Mouse (Mus musculus) erythroblast, embryonic 14.5 days (primary cell): ENCODE measurements around the gene Sdk1. TPM values are rescaled to one million over a fixed set of nuclear protein-coding genes. Genes with fewer than 3 reads are reported as not detected.

Experiments used
- H3K27me3 ChIP-seq: 2 replicates; pipeline ENCODE4 v1.6.1; 2012; ENCODE audit warnings: inconsistent platforms; ENCODE audit not compliant: control insufficient read depth
- H3K36me3 ChIP-seq: 2 replicates; pipeline ENCODE4 v1.6.1; 2012; ENCODE audit warnings: mild to moderate bottlenecking, inconsistent platforms; ENCODE audit not compliant: control insufficient read depth
- H3K4me1 ChIP-seq: 2 replicates; pipeline ENCODE4 v1.6.1; 2012; ENCODE audit warnings: inconsistent platforms; ENCODE audit not compliant: control insufficient read depth
- H3K4me3 ChIP-seq: replicated peaks from 2 replicates; pipeline ENCODE3; 2012; ENCODE audit warnings: moderate library complexity, mild to moderate bottlenecking, inconsistent platforms
- H3K9me3 ChIP-seq: 2 replicates; pipeline ENCODE4 v1.6.1; 2012; ENCODE audit warnings: low read length, inconsistent platforms, mixed read lengths; ENCODE audit not compliant: control insufficient read depth
- GATA1 ChIP-seq: IDR thresholded peaks from 2 replicates; pipeline ENCODE4 v1.6.1; 2012; ENCODE audit warnings: low read length, inconsistent platforms, mixed read lengths
- TAL1 ChIP-seq: IDR thresholded peaks from 3 replicates; pipeline ENCODE4 v1.6.1; 2012; ENCODE audit warnings: low read length, inconsistent platforms, mixed read lengths
- polyA plus RNA-seq: library from polyadenylated mRNA; stranded (reverse); fragments of >175 nt; gene quantifications from 2 replicates; pipeline ENCODE4 v1.2.3, GENCODE M21; 2012

Gene Sdk1
- polyA plus RNA-seq, 1 experiment, result not detected

DNA sequence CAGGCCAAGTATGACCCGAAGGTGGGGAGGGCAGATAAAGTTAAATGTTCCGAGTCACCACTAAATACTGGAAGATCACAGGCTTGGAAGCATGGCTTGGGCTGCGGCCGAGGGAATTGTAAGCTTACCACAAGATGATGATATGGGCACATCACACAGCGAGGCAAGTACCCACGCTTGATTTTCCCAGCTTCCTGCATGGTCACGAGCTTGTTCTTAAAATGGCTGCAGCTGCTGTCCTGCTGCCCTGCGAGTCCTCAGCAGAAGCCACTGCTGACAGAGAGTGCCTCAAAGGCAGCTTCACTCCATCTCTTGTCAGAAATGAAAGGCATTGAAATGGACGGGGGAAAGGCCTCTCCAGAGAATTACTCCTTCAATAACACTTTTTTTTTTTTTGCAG lies 697.7 kb downstream of the Sdk1 start:
- TF ChIP-seq TAL1 (no peak), GATA1 (no peak)
- H3K27me3 ChIP-seq, result no peaks in the 10 kb centered on the region
- H3K4me3 ChIP-seq, result no peak overlapping the region
- H3K4me1 ChIP-seq, result no peaks in the 10 kb centered on the region
- H3K9me3 ChIP-seq, result peaks cover 46% of the 10 kb centered on the region
- H3K36me3 ChIP-seq, result no peaks in the 10 kb centered on the region

DNA sequence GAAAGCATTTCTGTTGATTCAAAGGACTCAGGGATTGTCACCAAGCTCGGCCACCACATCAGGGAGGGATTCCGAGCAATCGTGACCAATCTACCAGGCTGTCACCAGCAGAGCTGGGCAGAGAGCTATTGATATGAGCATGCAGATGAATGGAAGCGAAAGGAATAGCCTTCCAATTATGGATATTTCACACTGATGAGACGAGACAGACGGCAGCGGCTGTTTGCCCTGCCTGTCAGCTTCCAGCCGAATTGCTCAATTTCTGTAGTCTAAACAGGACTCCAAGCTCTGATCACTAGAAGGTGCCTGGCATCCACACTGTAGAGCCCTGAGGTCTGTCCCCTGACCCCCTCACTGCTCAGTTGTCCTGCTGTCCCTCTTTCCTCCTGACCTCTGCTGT lies 699.3 kb downstream of the Sdk1 start:
- Histone ChIP-seq H3K27me3 (no peaks in the 10 kb centered on the region), H3K9me3 (peaks cover 52% of the 10 kb centered on the region), H3K36me3 (no peaks in the 10 kb centered on the region), H3K4me1 (no peaks in the 10 kb centered on the region), H3K4me3 (no peak overlapping the region)
- TF ChIP-seq GATA1 (no peak), TAL1 (no peak)

DNA sequence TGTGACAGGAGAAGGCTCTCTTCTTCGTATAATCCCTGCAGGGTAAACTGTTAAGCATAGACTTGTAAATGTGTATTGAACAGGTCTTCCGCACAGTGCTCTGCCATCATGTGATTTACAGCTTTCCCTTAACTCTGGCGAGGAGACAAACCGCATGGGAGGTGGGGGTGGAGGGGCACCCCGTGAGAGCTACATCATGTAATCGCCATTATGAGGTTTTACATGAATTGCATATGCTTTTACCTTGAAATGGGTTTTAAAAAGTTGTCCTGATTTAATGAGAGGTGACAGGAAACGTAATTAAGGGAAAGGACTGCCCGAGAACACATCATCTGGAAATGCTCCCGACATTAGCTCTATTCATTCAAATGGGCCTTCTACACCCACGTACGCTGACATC lies 709.5 kb downstream of the Sdk1 start:
- no peak for TF ChIP-seq TAL1
- no peak for TF ChIP-seq GATA1
- Histone ChIP-seq H3K9me3 (peaks cover 4% of the 10 kb centered on the region), H3K36me3 (no peaks in the 10 kb centered on the region), H3K4me3 (no peak overlapping the region), H3K4me1 (no peaks in the 10 kb centered on the region), H3K27me3 (no peaks in the 10 kb centered on the region)

DNA sequence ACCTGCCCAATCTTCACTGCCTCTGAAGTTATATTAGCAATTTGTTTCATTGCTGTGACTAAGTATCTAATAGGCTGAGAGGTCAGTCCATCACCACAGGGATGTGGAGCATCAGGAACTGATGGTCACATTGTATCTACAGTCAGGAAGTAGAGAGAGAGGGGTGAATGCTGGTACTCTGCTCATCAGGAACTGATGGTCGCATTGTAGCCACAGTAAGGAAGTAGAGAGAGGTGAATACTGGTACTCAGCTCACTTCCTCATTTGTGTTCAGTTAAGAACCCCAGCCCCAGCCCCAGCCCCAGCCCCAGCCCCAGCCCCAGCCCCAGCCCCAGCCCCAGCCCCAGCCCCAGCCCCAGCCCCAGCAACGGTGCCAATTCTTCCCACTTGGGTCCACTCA lies 711.0 kb downstream of the Sdk1 start:
- no peaks in the 10 kb centered on the region for H3K36me3 ChIP-seq
- TF ChIP-seq GATA1, result no peak
- no peak for TF ChIP-seq TAL1
- no peaks in the 10 kb centered on the region; the same call in 1 of the 2 replicates for H3K9me3 ChIP-seq
- no peaks in the 10 kb centered on the region for H3K4me1 ChIP-seq
- H3K27me3 ChIP-seq, result no peaks in the 10 kb centered on the region
- H3K4me3 ChIP-seq, result no peak overlapping the region

DNA sequence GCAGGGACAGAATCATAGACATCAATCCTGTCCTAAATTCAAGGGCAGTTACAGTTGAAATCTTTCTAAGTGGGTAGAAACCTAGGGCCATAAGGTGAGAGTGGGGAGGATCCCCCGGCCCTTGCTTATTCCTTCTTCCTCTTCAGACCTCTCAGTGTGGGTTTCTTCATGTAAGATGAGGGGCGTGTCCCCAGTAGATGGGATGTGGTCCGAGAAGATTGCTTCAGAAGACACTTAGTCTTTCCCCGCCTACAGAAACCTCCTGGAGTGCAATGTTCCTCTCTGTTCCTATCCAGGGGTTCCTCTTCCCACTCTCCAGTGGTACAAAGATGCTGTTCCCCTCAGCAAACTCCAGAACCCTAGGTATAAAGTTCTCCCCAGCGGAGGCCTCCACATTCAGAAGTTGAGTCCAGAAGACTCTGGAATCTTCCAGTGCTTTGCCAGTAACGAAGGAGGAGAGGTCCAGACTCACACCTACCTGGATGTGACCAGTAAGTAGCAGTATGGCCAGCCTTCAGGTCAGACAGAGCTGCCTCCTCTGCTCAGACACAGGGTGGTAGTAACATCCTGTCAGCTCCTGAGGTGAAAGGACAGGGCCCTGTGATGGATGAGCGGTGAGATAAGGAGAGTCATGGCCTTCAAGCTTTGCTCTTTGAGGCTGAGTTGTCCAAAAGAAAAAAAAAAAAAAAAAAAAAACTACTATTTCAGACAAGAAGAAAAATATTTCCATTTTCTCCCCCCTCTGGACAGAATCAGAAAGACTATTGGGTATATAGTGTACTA lies 711.6 kb downstream of the Sdk1 start:
- TF ChIP-seq GATA1, result no peak
- TF ChIP-seq TAL1, result no peak
- no peaks in the 10 kb centered on the region for H3K36me3 ChIP-seq
- no peak overlapping the region for H3K4me3 ChIP-seq
- H3K27me3 ChIP-seq, result no peaks in the 10 kb centered on the region
- no peaks in the 10 kb centered on the region for H3K4me1 ChIP-seq
- no peaks in the 10 kb centered on the region; the same call in 1 of the 2 replicates for H3K9me3 ChIP-seq

DNA sequence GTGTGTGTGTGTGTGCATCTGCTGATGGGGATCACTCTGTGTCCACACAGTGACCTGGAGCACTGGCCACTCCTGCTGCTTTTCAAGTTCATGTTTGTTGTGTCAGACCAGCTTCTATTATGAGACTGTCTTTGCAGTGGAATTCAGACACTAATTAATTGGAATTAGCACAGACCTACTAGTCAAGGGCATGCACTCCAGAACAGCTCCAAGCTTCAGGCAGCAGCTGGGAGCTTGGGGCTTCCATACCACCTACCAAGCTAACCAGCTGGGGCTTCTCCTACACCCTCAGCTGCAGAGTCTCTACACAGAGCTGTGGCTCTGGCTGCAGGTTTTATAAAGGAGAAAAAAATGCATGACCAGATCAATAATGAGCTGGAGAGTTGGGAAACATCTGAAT lies 729.8 kb downstream of the Sdk1 start:
- TF ChIP-seq GATA1, result no peak
- no peak for TF ChIP-seq TAL1
- peaks cover 52% of the 10 kb centered on the region for H3K9me3 ChIP-seq
- no peak overlapping the region for H3K4me3 ChIP-seq
- H3K36me3 ChIP-seq, result no peaks in the 10 kb centered on the region
- no peaks in the 10 kb centered on the region for H3K4me1 ChIP-seq
- no peaks in the 10 kb centered on the region for H3K27me3 ChIP-seq

DNA sequence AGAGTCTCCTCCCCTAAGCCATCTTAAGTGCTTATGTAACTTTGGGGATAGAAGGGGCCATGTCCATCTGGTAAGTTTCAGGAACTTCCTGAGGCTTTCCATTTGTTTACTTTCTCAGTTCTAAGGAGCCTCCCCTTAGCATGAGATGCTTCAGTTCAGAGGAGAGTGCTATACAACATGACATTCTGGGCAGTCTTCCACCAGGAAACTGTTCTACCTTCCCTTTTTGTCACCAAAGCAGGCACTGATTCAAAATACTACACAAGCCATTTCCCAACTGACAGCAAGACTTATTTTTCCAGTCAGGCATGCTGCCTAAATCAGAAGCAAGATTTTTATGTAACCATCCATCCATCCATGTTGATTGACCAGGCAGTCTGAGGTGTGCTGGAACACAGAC lies 738.2 kb downstream of the Sdk1 start:
- peaks cover 66% of the 10 kb centered on the region for H3K9me3 ChIP-seq
- no peak overlapping the region for H3K4me3 ChIP-seq
- no peaks in the 10 kb centered on the region for H3K4me1 ChIP-seq
- no peak for TF ChIP-seq GATA1
- TF ChIP-seq TAL1, result no peak
- no peaks in the 10 kb centered on the region for H3K36me3 ChIP-seq
- no peaks in the 10 kb centered on the region for H3K27me3 ChIP-seq

DNA sequence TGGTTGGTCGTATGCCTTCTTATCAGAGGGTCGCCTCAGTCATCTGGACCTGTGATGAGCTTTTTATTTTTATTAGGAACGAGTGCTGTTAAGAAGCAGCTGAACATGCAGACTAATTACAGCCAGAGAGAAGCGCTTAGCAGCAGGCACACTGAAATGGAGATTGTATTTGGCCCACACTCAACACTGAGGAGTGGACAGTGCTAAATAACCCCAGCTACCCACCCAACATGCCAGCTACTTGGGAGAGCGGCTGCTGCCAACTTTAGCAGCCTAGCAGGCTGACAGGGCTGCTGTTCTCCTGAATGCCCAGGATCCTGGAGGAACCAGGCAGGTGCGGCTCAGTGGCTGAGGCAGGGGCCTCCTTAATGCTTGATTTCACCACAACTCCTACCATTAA lies 739.5 kb downstream of the Sdk1 start:
- Histone ChIP-seq H3K36me3 (no peaks in the 10 kb centered on the region), H3K4me3 (no peak overlapping the region), H3K27me3 (no peaks in the 10 kb centered on the region), H3K9me3 (peaks cover 64% of the 10 kb centered on the region), H3K4me1 (no peaks in the 10 kb centered on the region)
- no peak for TF ChIP-seq GATA1

DNA sequence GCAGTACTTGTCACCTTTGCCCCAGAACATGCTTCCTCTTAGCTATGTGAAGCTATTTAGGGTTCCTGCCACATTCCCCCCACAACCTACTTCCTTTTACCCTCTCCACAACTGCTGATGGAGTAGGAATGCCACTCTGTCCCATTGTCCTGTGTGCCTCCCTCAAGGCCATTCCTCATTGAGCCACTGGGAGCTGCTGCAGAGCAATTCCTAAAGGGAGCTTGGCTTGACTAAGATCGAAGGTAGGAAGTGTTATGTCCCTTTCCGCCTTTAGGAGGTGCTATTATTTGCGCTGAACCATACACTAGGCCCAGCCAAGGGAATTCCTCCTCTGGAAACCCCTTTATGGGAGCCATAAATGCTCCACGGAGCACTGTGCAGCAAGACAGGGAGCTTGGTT lies 743.0 kb downstream of the Sdk1 start:
- H3K9me3 ChIP-seq, result peaks cover 38% of the 10 kb centered on the region
- no peaks in the 10 kb centered on the region for H3K36me3 ChIP-seq
- no peaks in the 10 kb centered on the region for H3K4me1 ChIP-seq
- TF ChIP-seq TAL1 (no peak), GATA1 (no peak)
- no peaks in the 10 kb centered on the region for H3K27me3 ChIP-seq
- H3K4me3 ChIP-seq, result no peak overlapping the region

DNA sequence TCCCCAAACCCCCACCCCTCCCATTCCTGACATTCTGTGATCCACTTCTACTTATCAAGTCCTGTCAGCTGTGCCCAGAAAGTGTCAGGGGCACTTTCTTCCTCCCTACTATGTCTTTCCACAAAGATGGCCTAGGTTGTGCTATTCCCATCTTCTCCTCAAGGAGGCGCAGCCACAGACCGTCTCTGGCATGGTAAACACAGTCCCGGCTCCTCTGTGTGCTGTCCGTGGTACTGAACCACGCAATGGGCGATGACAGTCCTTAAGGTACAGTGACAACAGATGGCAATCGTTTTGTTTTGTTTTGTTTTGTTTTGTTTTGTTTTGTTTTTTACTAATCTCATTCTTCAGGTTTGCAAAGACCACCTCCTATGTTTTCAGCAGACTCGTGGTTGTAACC lies 743.7 kb downstream of the Sdk1 start:
- no peaks in the 10 kb centered on the region for H3K27me3 ChIP-seq
- no peak overlapping the region for H3K4me3 ChIP-seq
- no peaks in the 10 kb centered on the region for H3K4me1 ChIP-seq
- TF ChIP-seq TAL1 (no peak), GATA1 (no peak)
- peaks cover 38% of the 10 kb centered on the region for H3K9me3 ChIP-seq
- H3K36me3 ChIP-seq, result no peaks in the 10 kb centered on the region
